Mouse (Mus musculus) gonadal fat pad, adult 2 months (tissue): ENCODE data around the gene Zfp683. TPM values are rescaled to one million over a fixed set of nuclear protein-coding genes. Genes with fewer than 3 reads are reported as not detected.

Experiments
- DNase-seq: peaks from one replicate; pipeline ENCODE4 v3.0.0-alpha.2; 2012; ENCODE audit warnings: low read depth
- polyA plus RNA-seq: library from polyadenylated mRNA; depleted of rRNA; stranded (reverse); fragments of >200 nt; gene quantifications from 2 replicates; pipeline ENCODE4 v1.2.3, GENCODE M21; 2012; rRNA removed

Zfp683 gene
- polyA plus RNA-seq, 1 experiment, result 0.84 TPM

- no peak for DNase-seq
These were observed 37.5 kb downstream of the Zfp683 start for GRCm38 (mm10) chr4:134091225-134091529.

- DNase-seq, result no peak
These were observed 39.0 kb downstream of the Zfp683 start for GRCm38 (mm10) chr4:134092382-134093288.

GRCm38 (mm10) chr4:134094004-134094564 lies 40.4 kb downstream of the Zfp683 start:
- no peak for DNase-seq

GRCm38 (mm10) chr4:134094923-134095547 lies 41.4 kb downstream of the Zfp683 start, which contains the start of gene Cd52:
TSS of gene Cd52 (minus strand) at chr4:134095082.
- no peak for DNase-seq

- no peak for DNase-seq
These were observed 42.5 kb downstream of the Zfp683 start for GRCm38 (mm10) chr4:134096120-134096519.

- DNase-seq, result no peak
These were observed 43.5 kb downstream of the Zfp683 start for GRCm38 (mm10) chr4:134097015-134097608.

- DNase-seq, result no peak
These were observed 45.0 kb downstream of the Zfp683 start for GRCm38 (mm10) chr4:134098628-134099027.

GRCm38 (mm10) chr4:134100245-134100644 lies 46.6 kb downstream of the Zfp683 start:
- DNase-seq, result no peak

- DNase-seq, result no peak
These were observed 48.5 kb downstream of the Zfp683 start, which contains the start of gene Ubxn11 for GRCm38 (mm10) chr4:134101979-134102741. TSS of gene Ubxn11 (plus strand) at chr4:134102570.

GRCm38 (mm10) chr4:134102742-134103119 lies 49.1 kb downstream of the Zfp683 start:
- no peak for DNase-seq

GRCm38 (mm10) chr4:134106105-134106504 lies 52.5 kb downstream of the Zfp683 start:
- DNase-seq, result no peak

- no peak for DNase-seq
These were observed 54.1 kb downstream of the Zfp683 start for GRCm38 (mm10) chr4:134107730-134108129.

- DNase-seq, result no peak
These were observed 54.6 kb downstream of the Zfp683 start for GRCm38 (mm10) chr4:134108196-134108595.

Other genes starting within 250 kb of the Zfp683 start
- 14.4 and 16.2 TPM in 2 replicates for gene Rps6ka1, start 166.0 kb upstream of the Zfp683 start, polyA plus RNA-seq
- gene Hmgn2, start 85.2 kb upstream of the Zfp683 start, polyA plus RNA-seq, result 49.6 and 50.2 TPM in 2 replicates
- 40.2 and 50.3 TPM in 2 replicates for gene Dhdds, start 52.9 kb upstream of the Zfp683 start, polyA plus RNA-seq
- not detected in 2 replicates for gene Lin28a, start 35.0 kb upstream of the Zfp683 start, polyA plus RNA-seq
- gene Crybg2, start 7.0 kb downstream of the Zfp683 start, polyA plus RNA-seq, result 3.1 and 4.5 TPM in 2 replicates
- gene Cd52, start 41.2 kb downstream of the Zfp683 start, polyA plus RNA-seq, result 1,433 and 3,556 TPM in 2 replicates
- 22.2 and 28.3 TPM in 2 replicates for gene Ubxn11, start 48.7 kb downstream of the Zfp683 start, polyA plus RNA-seq
- 935 and 1,090 TPM in 2 replicates for gene Sh3bgrl3, start 75.0 kb downstream of the Zfp683 start, polyA plus RNA-seq
- 21.3 and 29.8 TPM in 2 replicates for gene Cep85, start 133.3 kb downstream of the Zfp683 start, polyA plus RNA-seq
- gene Gm7534, start 149.2 kb downstream of the Zfp683 start, polyA plus RNA-seq, result not detected in 2 replicates
- 0.23 and 0.56 TPM in 2 replicates for gene Catsper4, start 173.5 kb downstream of the Zfp683 start, polyA plus RNA-seq
- gene Cnksr1, start 184.6 kb downstream of the Zfp683 start, polyA plus RNA-seq, result 8.7 and 10.3 TPM in 2 replicates
- 0.05 TPM in 1 of 2 replicates, not detected in the other for gene E130218I03Rik, start 189.8 kb downstream of the Zfp683 start, polyA plus RNA-seq
- 8.7 and 8.9 TPM in 2 replicates for gene Zfp593, start 191.8 kb downstream of the Zfp683 start, polyA plus RNA-seq
- not detected in 2 replicates for gene Gm30191, start 193.1 kb downstream of the Zfp683 start, polyA plus RNA-seq
- gene Grrp1, start 200.3 kb downstream of the Zfp683 start, polyA plus RNA-seq, result 15.0 and 15.6 TPM in 2 replicates
- 6.8 and 8.3 TPM in 2 replicates for gene Pdik1l, start 234.1 kb downstream of the Zfp683 start, polyA plus RNA-seq